Mouse (Mus musculus) retina, adult 2 months (tissue): ENCODE measurements around the gene Scpep1.

Experiments
- DNase-seq: peaks from one replicate; pipeline ENCODE4 v3.0.0-alpha.2; 2012; ENCODE audit warnings: low read depth, low spot score

Scpep1 gene

DNA sequence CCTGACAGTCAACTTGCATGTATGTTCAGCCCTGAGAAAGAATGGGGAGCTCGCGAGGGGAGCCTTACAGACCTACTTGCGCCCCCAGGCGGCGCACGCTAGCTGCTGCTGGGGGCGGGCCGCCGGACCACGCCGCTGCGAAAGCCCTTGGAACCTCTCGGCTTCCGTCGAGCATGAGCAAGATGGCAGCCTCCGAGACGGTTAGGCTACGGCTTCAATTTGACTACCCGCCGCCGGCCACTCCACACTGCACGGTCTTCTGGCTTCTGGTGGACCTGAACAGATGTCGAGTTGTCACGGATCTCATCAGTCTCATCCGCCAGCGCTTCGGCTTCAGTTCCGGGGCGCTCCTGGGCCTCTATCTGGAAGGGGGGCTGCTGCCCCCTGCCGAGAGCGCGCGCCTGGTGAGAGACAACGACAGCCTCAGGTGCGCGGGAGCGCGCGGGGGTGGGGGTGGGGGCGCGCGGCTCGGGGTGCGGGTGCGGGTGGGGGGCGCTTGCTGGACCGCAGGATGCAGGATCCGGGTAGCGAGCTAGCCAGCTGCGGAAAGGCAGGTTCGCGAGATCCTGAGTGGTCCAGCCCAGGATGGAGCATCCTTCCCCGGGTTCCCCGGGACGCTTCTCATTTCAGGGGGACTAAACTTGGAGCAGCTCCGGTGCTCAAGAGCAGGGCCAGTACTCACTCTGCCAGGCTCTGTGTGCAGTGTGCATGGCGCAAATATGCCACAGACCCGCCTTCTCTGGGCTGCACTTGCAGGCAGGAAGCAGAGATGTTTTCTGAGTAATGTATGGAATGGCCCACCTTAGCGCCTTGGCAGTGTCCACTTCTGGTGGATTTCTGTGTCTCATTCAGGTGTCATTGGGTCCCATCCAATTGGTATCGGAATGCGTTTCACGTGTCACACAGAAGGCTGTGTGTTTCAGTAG, 18.8 kb upstream of the Scpep1 start:
- peak; percentile 84 for DNase-seq

DNA sequence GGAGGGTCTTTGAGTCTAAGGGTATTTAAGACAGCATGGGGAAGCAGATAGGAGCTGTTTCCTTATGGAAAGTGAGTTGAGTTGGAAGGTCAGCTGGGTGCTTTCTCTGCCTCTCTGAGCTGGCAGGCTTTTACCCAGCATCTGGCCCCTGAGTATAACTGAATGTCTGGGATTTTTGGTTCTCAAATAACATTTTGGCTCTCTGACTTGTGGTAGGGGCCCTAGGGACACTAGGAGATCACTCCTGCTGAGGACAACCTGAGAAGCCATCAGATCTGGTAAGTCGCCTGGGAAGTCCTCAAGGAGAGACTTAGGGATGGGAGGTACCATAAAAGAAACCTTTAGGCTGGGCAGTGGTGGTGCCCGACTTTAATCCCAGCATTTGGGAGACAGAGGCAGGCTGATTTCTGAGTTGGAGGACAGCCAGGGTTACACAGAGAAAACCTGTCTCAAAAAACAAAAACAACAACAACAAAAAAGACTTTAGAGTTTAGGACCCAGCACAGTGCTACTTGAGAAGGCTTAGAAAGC, 15.0 kb upstream of the Scpep1 start, which contains the start of gene Coil:
TSS of gene Coil (plus strand) at position 51 of the 531 bp plus-strand sequence.
- no peak for DNase-seq

DNA sequence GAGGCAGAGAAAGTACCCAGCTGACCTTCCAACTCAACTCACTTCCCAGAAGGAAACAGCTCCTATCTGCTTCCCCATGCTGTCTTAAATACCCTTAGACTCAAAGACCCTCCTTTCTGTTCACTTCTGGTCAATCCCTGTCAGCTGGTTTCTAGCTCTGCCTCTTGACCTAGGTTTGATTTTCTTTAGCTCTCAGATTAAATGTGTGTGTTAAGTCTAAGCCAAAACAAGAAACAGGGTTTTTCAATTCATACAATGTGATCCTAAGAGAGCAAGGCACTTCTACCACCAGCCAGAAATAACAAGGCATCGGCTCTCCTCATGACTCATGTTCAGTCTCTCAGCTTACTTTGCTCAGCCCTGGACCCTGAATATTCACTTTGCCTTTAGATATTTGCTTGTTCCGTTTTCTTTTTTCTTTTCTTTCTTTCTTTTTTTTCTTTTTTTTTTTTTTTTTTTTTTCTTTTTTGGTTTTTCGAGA, 11.7 kb upstream of the Scpep1 start, which contains the start of gene Elobl:
TSS of gene Elobl (minus strand) at position 51 of the 481 bp plus-strand sequence.
- no peak for DNase-seq

DNA sequence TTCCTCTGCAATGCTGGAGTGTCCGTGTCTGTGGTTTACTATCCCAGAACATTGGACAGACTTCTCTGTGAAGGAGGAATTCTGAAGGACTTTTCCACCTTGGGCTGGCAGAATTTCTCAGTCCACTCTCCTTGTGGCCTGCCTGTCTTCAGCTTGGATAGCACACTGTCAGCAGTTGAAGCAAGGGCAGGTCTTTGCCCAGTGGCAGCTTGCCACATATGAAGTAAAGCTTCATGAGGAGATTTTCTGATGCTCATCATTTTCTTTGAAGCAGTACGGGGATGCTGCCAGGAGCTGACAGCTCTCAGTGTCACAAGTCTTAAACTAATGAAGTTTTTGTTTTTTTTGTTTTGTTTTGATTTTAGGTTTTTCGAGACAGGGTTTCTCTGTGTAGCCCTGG, 3.6 kb upstream of the Scpep1 start:
- DNase-seq = no peak

DNA sequence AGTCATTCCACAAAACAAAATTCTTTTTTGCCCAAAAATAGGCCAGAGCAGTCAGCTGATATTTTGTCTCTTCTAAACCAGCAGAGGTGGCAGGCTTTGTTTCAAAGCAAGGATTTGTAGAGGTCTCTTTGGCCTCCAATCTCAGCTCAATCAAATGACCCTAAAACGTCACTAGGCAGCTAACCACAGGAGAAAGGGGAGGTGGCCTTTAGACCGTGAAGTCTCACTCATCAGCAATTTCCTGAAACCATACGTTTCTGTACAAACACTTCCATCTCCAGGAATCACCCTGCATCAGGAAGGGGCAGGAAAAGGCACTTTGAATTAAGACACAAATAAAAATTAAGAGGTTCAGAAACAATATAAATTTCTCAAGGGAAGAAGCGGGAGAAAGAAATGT, 462 bp downstream of the Scpep1 start:
- no peak for DNase-seq

DNA sequence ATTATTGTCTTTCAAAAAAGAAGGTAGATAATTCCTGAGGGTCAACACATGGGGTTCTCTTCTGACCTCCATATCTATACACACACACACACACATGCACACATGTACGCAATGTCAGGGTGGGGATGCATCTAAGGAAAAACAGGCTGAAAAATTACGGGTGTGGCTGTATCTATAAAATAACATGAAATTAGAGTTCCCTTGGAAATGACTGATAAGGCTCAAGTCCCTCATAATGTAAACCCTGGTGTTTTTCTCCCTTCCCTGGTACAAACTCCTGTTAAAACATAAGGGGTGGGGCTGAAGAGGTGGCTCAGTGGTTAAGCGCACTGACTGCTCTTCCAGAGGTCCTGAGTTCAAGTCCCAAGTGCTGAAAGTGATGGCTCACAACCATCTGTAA, 1.7 kb downstream of the Scpep1 start:
- DNase-seq = no peak

DNA sequence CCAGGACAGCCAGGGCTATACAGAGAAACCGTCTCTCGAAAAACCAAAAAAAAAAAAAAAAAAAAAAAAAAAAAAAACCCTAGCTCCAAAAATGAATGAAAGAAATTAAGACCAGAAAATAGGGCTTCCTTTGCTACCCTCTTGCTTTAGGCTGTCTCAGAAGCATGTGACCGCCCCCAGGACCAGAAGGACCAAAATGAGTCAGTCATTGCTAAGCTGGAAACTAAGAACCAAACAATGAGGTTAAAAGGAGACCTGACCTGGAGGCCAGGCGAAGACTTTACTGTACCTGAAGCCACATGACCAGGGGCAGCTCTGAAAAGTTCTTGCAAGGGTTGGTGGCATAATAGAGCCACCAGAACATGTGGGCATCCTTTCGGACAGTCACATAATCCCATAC, 3.1 kb downstream of the Scpep1 start:
- DNase-seq = no peak

DNA sequence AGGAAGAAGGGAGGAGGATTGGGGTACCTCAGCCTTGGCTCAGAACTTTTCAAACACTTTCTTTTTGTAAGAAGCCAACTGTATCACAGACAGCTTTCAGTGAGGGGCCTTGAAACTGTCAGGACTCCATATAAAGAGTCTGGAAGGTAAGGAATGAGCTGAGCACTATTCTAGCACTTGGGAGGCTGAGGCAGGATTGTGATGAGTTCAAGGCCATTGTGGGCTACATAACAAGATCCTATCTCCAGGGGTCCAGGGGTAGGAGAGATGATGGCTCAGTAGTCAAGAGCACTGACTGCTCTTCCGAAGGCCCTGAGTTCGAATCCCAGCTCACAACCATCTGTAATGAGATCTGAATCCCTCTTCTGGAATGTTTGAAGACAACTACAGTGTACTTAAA, 3.7 kb downstream of the Scpep1 start:
- DNase-seq = no peak

DNA sequence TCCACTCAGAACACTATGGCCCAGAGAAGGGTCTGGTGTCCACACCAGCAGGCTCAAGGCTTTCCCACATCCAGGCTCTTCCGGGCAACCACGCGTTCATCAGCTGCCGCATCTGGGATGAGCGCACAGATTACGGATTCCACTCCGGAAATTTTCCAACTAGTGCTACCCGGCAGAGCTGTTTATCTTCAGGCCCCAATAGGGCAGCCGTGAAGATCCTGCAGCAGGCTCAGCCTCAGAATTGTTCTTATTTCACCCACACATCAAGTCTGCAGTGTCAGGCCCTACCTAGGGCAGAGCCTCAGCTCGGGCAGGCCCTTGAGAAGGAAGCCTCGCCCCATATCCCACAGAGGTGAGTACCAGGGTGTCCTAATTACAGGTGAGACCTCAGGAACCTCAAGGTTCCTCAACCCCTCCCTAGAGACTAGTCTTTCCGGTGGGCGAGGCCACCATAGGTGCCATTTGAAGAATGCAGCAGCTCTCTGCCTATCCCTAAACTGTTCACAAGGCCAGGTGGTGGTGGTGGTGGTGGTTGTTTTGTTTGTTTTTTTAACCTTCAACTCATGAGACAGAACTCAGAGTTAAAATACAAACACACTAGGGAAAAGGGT, 4.5 kb downstream of the Scpep1 start:
- DNase-seq = no peak

DNA sequence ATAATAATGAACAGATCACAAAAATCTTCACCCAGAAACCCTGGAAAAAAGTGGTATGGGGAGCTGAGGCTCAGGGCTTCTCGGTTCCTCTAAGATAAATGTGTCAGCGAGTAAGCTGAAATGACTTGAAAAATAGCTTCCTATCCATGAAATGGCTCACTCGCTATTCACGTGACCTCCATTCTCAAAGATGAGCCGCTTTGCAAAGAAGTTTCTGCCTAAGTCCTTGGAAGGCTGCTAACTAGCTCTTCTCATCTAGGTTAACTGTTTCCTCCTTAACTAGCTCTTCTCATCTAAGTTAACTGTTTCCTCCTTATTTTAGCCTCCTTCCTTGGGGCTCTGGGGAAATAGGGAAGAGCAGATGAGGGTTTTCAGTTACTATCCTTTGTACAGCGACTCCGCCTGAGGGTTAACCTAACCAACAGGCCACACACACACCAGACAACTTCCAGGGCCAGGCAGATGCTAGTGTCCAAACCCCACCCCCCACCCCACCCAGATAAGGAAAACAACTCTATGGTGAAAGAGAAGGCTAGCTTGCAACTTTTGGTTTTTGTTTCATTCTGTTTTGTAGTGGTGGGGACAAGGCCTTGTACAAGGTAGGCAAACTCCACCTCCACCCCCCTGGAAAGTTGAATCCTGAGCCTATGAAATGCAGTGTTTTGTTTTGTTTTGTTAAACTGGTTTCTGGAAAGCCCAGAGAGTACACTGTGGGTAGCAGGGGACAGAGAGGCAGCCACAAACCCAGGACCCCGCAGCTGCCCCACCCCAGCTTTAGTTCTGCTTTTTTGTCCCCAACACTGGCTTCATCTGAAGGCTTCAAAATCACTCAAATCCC, 5.2 kb downstream of the Scpep1 start:
- no peak for DNase-seq

DNA sequence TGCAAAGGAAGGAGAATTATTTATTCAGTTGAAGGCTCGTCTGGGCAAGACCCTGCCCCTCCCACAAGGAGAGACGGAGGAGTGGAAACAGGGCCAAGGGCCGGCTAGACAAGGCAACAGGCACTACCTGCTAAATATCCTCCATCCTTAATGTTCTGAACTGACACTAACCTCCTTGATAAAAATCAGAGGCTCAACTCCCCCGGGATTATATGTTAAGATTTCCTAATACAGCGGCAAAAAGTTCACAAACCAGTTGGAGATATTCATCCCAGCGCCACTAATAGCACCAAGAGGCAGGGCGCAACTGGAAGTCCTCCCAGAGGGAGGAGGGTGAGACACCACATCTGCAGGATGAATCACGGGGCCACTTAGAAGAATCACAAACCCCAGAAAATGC, 6.4 kb downstream of the Scpep1 start:
- DNase-seq = no peak

DNA sequence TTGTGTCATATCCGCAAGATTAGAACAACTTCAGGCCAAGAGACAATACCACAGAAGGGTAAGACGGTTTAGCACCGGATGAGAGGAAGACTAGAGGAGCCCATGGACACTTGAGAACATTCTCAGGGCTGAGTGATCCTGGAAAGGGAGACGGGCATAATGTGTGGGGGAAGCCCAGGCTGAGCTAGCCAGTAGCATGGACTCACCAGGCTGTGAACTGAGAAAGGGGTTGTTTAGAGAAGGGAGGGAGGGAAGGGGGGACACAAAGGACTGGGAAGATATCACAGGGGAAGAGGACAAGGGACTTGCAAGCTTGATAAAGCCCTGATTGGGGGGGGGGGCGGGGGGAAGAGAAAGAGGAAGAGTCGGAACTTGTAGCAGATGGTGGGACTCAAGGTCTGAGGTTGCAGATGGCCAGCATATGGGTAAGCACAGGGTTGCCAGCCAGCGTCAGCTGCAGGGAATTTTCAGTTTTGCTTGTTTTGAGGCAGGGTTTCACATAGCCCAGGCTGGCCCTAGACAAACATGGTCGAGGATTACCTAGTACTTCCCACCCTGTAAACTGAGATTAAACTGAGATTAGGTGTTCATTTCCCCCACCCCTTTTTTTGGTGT, 9.2 kb downstream of the Scpep1 start:
- no peak for DNase-seq

DNA sequence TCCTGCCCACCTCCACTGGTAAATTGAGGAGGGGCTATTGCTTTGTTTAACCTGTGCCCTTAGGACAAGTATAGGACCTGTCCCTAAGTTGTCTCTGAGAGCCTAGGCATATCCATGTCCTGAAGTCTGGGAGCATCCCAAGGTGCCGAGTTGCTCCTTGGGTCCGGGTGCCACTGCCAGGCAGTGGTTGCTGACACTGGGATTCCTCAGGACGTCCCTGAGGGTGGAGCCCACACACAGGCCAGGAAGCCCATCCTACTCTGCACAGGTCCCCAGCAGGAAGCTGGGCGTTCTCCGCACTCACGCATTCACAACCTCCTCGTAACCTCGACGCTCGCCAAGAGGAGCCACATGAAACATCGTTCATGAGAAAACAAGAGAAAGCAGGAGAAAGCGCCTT, 13.8 kb downstream of the Scpep1 start:
- DNase-seq = no peak

DNA sequence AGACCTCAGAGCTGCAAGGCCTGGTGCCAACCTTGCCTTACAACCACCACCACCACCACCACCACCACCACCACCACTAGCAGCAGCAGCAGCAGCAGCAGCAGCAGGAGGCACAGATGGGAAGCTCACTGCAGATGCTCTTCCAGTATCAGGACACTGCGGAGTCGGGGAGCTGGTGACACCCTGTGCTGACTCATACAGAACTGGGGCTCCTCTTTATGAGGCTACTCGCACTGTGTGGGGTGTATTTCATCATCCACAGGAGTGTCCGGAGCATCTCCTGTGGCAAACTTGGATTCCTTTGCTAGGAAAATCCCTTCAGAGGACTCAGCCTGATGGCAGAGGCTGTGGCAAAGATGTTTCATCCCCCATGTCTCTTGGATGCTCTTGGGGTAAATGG, 15.6 kb downstream of the Scpep1 start:
- DNase-seq = no peak

DNA sequence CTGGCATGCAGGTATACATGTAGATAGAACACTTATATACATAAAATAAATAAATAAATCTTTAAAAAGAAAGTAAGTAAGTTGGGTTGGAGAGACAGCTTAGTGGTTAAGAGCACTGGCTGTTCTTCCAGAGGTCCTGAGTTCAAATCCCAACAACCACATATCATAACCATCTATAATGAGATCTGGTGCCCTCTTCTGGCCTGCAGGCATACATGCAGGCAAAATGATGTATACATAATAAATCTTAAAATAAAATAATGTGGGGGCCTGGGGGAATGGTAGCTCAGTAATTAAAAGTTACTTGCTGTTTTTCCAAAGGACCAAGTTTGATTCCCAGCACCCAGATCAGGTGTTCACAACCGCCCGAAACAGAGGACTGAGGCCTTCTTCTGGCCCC, 16.5 kb downstream of the Scpep1 start:
- no peak for DNase-seq

DNA sequence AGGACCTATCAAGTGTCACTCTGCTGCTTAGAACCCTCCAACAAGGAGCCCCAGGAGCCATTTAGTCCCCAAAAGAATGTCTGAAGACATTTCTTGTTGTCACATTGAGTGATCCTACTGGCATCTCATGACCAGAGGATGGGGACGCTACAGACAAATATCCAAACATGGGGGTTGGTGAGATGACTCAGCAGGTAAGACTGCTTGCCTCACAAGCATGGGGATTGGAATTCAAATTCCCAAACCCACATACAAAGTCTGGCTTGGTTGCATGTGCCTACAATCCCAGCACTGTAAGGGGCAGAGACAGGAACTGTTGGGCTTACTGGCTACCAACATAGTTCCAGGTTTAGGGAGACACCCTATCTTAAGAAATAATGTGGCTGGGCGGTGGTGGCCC, 17.4 kb downstream of the Scpep1 start:
- no peak for DNase-seq

DNA sequence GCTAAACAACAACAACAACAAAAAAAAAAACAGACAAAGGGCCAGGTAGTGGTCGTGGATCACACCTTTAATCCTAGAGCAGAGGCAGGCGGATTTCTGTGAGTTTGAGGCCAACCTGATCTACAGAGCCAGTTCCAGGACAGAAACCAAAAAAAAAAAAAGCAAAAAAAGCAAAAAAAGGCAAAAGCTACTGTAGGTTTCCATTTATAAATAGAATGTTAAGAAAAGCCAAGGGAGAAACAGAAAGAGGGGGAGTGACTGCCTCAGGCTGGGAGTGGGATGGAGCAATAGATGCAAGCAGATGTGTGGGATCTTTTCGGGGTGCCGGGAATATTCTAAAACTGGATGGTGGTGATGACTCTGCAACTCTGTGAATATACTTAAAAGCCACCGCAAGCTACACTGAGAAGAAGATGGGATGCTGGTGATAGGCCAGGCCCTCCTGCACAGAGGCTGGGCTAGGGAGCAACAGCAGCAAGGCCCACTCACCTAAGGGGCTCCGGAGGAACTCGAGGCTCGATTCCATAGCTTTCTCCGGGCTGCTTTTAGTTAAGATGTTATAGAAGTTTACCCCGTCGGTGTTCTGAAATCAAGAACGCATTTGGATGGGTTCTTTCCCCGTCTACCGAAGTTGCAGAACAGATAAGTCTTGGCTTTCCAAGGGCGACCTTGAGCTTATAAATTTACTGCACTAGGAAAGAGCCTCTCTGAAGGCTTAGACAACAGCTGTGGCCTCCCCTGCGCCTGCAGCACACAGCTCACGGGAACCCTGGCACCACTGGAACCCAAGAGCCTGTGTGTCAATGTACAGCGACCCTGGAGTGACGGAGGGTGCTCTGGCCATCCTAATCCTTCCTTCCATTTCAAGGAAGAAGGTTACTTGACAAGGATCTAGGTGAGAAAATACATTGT, 20.9 kb downstream of the Scpep1 start:
- no peak for DNase-seq

DNA sequence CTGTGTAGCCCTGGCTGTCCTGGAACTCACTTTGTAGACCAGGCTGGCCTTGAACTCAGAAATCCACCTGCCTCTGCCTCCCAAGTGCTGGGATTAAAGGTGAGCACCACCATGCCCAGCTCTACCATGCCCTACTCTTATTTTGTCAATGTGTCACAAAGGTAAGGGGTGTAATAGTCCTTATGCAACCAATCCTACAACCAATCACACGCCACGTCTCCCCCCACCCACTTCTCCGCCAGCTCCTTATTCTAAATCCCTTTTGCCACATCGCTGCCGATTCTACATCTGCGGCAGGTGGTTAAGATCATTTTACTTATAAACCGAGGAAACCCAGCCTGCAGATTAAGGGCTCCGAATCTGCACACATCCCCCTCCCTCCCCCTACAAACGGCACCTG, 22.2 kb downstream of the Scpep1 start:
- no peak for DNase-seq

DNA sequence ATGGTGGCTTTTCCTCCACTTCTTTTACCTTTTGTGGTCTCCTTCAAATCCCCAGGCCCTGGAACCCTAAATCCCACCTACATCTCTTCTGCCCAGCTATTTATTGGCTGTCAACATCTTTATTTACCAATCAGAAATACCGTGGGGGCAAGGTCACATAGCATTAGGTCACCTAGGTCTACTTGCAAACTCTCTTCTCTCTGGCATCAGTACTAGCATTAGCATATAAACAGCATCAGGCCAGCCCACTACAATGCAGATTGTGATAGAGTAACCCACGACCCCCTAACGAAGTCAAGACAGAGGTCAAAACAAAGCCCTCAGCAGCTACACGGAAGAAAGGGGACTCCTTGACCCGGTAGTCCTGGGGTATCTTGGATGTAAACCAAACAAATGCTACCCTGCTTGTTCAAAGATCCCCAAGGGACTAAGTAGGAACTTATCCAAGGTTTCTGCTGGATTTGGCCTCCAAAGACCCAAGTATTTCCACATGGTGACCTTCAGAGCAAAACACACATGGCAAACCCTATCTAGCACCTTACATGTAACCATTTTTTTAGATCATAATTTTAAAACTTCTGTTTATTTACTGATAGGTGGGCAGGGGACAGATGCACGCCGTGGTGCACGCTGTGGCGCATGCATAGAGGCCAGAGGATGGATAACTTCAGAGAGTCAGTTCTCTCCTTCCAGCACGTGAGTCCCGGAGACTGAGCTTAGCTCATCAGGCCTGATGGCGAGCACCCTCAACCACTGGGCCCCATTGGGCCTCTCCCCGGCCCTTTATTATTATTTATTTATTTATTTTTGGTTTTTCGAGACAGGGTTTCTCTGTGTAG, 23.4 kb downstream of the Scpep1 start:
- DNase-seq = no peak
